Mouse (Mus musculus): Measurements from ENCODE around the gene Ace3. TPM values are rescaled to one million over a fixed set of nuclear protein-coding genes. Genes with fewer than 3 reads are reported as not detected.

Ace3 gene
- total RNA-seq (2021): not detected

- no peak for DNase-seq (ENCODE audit: extremely low spot score in 1 of 2, low spot score in 2 of 2)
- intact Hi-C loops (cut with DNase I): no loop called here
These were observed at the start of gene Ace3 for GRCm38 (mm10) chr11:105994375-105994774. Ace3 (plus strand) TSS chr11:105994675.

GRCm38 (mm10) chr11:105944770-105945672, 49.5 kb upstream of the Ace3 start:
- DNase-seq (ENCODE audit: extremely low spot score in 1 of 2, low spot score in 2 of 2): no peak
- intact Hi-C loops (cut with DNase I): no loop called here

GRCm38 (mm10) chr11:105946694-105947154, 47.8 kb upstream of the Ace3 start:
- DNase-seq (ENCODE audit: extremely low spot score in 1 of 2, low spot score in 2 of 2): no peak
- intact Hi-C loops (cut with DNase I): no loop called here

GRCm38 (mm10) chr11:105948255-105948654, 46.2 kb upstream of the Ace3 start:
- DNase-seq (ENCODE audit: extremely low spot score in 1 of 2, low spot score in 2 of 2): no peak
- intact Hi-C loops (cut with DNase I): no loop called here

- DNase-seq (ENCODE audit: extremely low spot score in 1 of 2, low spot score in 2 of 2): no peak
- intact Hi-C loops (cut with DNase I): no loop called here
These were observed 44.0 kb upstream of the Ace3 start for GRCm38 (mm10) chr11:105950519-105950918.

- DNase-seq (ENCODE audit: extremely low spot score in 1 of 2, low spot score in 2 of 2): no peak
- intact Hi-C loops (cut with DNase I): no loop called here
These were observed 42.9 kb upstream of the Ace3 start for GRCm38 (mm10) chr11:105951601-105952044.

- no peak for DNase-seq (ENCODE audit: extremely low spot score in 1 of 2, low spot score in 2 of 2)
- intact Hi-C loops (cut with DNase I): no loop called here
These were observed 42.4 kb upstream of the Ace3 start for GRCm38 (mm10) chr11:105952111-105952510.

- intact Hi-C loops (cut with DNase I): no loop called here
- DNase-seq (ENCODE audit: extremely low spot score in 1 of 2, low spot score in 2 of 2): no peak
These were observed 41.5 kb upstream of the Ace3 start, which contains the start of gene Cyb561 for GRCm38 (mm10) chr11:105952911-105953386. Cyb561 (minus strand) TSS chr11:105953336.

- intact Hi-C loops (cut with DNase I): no loop called here
- no peak for DNase-seq (ENCODE audit: extremely low spot score in 1 of 2, low spot score in 2 of 2)
These were observed 41.1 kb upstream of the Ace3 start for GRCm38 (mm10) chr11:105953402-105953801.

- no peak for DNase-seq (ENCODE audit: extremely low spot score in 1 of 2, low spot score in 2 of 2)
- intact Hi-C loops (cut with DNase I): no loop called here
These were observed 38.6 kb upstream of the Ace3 start for GRCm38 (mm10) chr11:105955815-105956430.

GRCm38 (mm10) chr11:105957501-105957900, 37.0 kb upstream of the Ace3 start:
- no peak for DNase-seq (ENCODE audit: extremely low spot score in 1 of 2, low spot score in 2 of 2)
- intact Hi-C loops (cut with DNase I): no loop called here

- intact Hi-C loops (cut with DNase I): no loop called here
- DNase-seq (ENCODE audit: extremely low spot score in 1 of 2, low spot score in 2 of 2): no peak
These were observed 35.9 kb upstream of the Ace3 start for GRCm38 (mm10) chr11:105958566-105958965.

GRCm38 (mm10) chr11:105959355-105959754, 35.1 kb upstream of the Ace3 start:
- intact Hi-C loops (cut with DNase I): no loop called here
- peak; percentile 48 to 62 for DNase-seq (ENCODE audit: extremely low spot score in 1 of 2, low spot score in 2 of 2)

- DNase-seq (ENCODE audit: extremely low spot score in 1 of 2, low spot score in 2 of 2): no peak
- intact Hi-C loops (cut with DNase I): no loop called here
These were observed 29.8 kb upstream of the Ace3 start for GRCm38 (mm10) chr11:105964691-105965090.

GRCm38 (mm10) chr11:105966288-105966687, 28.2 kb upstream of the Ace3 start:
- intact Hi-C loops (cut with DNase I): no loop called here
- DNase-seq (ENCODE audit: extremely low spot score in 1 of 2, low spot score in 2 of 2): no peak

- peak in 1 of 2 experiments; percentile 64 for DNase-seq (ENCODE audit: extremely low spot score in 1 of 2, low spot score in 2 of 2)
- intact Hi-C loops (cut with DNase I): no loop called here
These were observed 26.5 kb upstream of the Ace3 start, which contains the start of gene Ace for GRCm38 (mm10) chr11:105967741-105968574. Ace (plus strand) TSS chr11:105967945.

GRCm38 (mm10) chr11:105968948-105969347, 25.5 kb upstream of the Ace3 start:
- intact Hi-C loops (cut with DNase I): no loop called here
- no peak for DNase-seq (ENCODE audit: extremely low spot score in 1 of 2, low spot score in 2 of 2)

- DNase-seq (ENCODE audit: extremely low spot score in 1 of 2, low spot score in 2 of 2): peak in 1 of 2 experiments; percentile 63
- intact Hi-C loops (cut with DNase I): no loop called here
These were observed 25.0 kb upstream of the Ace3 start for GRCm38 (mm10) chr11:105969516-105969915.

- intact Hi-C loops (cut with DNase I): no loop called here
- DNase-seq (ENCODE audit: extremely low spot score in 1 of 2, low spot score in 2 of 2): no peak
These were observed 19.9 kb upstream of the Ace3 start for GRCm38 (mm10) chr11:105974593-105974992.

All from left cerebral cortex, postnatal 10 days (tissue).